Mouse (Mus musculus): ENCODE measurements around the gene Sfxn5. TPM values are rescaled to one million over a fixed set of nuclear protein-coding genes. Genes with fewer than 3 reads are reported as not detected.

The Sfxn5 gene
- total RNA-seq, 2 experiments from 2014 or later = 3.9 to 5.7 TPM

- intact Hi-C loops (cut with DNase I) = loop anchor here (2.0 kb wide), 1 partner anchor 78 kb away; no protein-coding TSS in a partner anchor
These were observed 94.2 kb downstream of the Sfxn5 start for GRCm38 (mm10) chr6:85239044-85239489.

GRCm38 (mm10) chr6:85237595-85238337 is 95.5 kb downstream of the Sfxn5 start:
- DNase-seq = no peak
- intact Hi-C loops (cut with DNase I) = loop anchor here (2.0 kb wide), 1 partner anchor 77 kb away; no protein-coding TSS in a partner anchor

More at GRCm38 (mm10) chr6:85239044-85239489, 94.2 kb downstream of the Sfxn5 start:
- DNase-seq = peak; percentile 72 to 83

DNA sequence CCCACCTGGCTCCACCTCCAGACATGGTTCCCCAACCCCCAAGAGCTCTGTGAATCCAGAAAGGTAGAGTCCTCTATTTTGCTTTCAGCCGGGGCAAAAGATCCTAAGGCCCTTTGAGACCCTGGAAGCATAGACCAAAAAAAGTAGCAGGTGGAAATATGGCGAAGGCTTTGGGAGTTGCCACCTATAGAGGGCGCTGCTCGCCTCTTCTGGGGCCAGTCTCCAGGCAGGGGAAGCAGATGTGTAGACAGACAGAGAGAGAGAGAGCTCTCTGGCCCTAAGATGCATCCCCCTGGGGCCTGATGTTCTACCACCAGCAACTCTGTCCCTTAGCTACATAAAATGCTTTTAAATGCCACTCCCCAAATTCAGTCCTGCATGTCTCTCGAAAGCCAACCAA is 96.2 kb downstream of the Sfxn5 start:
- intact Hi-C loops (cut with DNase I) = no loop called here
- DNase-seq = peak; percentile 30 to 46

GRCm38 (mm10) chr6:85234796-85235195 is 98.4 kb downstream of the Sfxn5 start:
- intact Hi-C loops (cut with DNase I) = no loop called here
- DNase-seq = no peak

DNA sequence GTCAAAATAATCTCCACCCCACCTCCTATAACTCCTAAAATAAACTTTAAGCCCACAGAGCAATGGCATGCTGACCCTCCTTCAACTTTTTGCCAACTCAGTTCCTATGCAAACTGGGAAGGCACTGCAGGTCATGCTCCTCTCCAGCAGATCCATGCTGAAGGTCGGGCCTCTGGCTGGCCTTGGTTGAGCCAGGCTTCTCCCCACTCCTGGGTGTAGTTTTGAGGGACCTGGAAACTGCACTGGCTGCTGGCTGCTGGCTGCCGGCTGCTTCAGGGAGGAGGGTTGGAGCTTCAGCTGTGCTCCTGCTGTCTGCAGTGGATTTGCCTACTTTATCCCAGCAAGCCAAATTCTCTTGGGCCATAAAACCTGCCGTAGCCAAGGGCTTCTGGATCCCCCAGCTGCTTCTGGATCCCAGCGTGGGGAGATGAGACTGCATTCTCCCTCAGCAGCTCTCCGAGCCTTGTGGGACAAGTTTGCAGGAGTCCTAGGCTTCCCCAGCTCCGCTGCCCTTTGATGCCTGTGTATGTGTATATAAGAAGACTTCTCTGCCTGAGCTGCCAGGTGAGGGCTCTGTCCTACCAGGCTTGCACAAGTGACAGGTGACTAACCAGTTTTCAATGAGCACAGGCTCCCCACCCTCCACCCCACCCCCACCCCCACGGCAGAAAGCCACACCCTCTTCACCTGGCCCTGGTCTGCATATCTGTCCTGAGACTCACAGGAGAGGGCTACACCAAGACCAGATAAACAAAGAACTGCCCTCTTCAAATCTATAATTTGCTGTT is 100.2 kb downstream of the Sfxn5 start:
- peak in 1 of 2 experiments; percentile 6 for DNase-seq

GRCm38 (mm10) chr6:85232045-85232444 is 101.2 kb downstream of the Sfxn5 start:
- no peak for DNase-seq
- intact Hi-C loops (cut with DNase I) = no loop called here

More for the DNA sequence above, 100.2 kb downstream of the Sfxn5 start:
- intact Hi-C loops (cut with DNase I) = no loop called here

DNA sequence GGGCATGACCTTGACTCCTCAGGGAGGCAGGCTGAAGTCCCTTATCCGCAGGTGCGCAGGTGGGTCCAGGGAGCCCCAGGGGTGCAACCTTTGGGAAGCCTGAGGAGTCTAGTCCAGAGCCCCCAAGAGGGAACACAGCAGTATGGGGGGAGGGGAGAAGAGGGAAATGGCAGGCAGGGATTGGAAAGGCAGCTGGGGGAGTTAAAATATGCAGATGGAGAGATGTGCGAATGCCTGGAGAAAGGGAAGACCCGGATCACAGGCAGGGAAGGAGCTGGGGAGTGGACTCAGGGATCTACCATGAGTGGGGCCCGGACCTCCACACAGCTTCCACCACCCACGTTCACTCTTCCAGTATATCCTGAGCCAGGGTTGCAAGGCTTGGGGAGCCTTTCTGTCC is 101.8 kb downstream of the Sfxn5 start:
- intact Hi-C loops (cut with DNase I) = no loop called here
- DNase-seq = no peak

DNA sequence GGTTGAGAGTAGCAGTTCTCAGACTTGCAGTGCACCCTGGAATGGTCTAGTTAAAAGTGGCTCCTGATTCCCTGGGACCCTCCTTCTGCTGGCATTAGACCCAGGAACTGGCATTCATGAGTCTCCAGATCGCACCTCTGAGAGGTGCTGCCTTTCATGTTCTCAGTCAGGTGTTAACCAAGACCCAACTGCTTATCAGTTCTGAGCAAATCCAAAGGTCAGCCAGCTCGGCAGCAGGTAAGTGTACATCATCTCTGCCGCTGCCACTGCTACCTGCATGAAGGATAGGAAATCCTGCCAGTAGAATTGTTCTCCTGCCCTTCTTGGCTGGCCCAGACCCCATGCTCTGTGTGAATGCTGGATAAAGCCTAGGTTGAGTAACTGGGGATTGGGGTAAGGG is 102.5 kb downstream of the Sfxn5 start:
- no peak for DNase-seq
- intact Hi-C loops (cut with DNase I) = no loop called here

GRCm38 (mm10) chr6:85227520-85227919 is 105.7 kb downstream of the Sfxn5 start:
- intact Hi-C loops (cut with DNase I) = no loop called here
- no peak for DNase-seq

- intact Hi-C loops (cut with DNase I) = no loop called here
- no peak for DNase-seq
These were observed 106.7 kb downstream of the Sfxn5 start for GRCm38 (mm10) chr6:85226570-85226969.

DNA sequence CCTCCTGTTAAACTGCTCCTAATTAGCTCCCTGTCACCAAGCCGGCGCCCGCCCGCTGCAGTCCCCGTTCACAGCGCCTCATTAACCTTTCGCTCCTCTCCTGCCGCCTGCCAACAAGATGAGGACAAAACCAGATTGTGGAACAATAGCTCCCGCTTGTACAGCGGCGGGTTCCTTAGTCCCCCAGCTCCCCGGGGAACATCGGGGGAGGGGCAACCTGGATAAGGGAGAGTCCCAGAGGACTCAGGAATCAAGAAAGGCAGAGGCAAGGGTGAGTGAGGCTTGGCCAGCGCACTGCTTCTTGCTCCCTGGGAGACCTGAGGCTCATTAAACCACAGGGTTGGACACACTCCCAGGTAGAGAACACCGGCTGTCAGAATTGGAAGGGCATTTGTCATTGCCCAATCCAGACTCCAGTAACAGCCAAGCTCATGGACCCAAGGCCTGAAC is 108.8 kb downstream of the Sfxn5 start:
- intact Hi-C loops (cut with DNase I) = no loop called here
- no peak for DNase-seq

DNA sequence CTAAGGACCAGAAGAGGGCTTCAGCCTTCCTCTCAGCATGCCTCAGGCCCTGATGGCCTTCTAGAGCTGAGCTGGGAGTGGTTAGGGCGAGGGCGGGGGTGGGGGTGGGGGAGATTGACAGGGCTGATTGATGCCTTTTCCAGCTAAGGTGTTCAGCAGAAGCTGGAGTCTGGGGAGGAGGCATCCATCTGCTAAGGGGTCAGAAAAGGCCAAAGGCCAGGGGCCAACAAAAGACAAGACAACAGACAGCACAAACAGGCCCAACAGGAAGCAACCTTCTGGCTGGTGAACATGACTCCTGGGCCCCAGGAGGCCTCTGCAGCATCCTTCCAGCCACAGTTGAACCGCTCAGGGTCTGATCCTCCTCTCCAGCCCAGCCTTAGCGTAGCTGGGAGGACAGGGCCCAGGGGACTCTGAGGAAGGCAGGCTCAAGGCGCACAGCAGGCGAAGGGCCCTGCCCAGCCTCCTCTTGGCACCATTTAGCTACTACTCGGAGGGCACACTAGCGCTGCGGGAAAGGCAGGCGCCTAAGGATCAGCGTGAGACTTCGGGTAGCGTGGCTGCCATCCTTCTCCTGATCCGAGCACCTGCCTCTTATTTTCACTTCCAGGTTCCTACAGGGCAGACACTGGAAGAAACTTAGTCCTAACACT is 109.6 kb downstream of the Sfxn5 start:
- intact Hi-C loops (cut with DNase I) = no loop called here
- no peak for DNase-seq

DNA sequence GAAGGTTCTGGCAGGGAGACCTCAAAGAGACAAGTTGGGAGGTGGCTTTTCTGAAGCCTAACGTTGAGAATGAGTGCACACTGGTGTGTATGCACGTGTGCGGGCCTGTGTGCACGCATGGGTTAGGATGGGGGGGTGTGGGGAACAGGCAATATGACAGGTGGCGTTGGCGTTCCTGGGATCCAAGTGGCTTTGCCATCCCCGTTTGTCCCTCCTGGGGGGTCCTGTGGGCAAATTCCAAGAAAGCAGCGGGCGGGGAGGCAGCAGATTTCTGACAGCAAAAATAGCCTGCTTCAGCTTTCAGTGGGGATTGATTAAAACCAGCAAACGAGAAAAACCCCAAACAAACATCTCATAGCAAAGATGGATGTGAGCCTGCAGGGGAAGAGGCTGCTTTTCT is 110.7 kb downstream of the Sfxn5 start:
- DNase-seq = no peak
- intact Hi-C loops (cut with DNase I) = no loop called here

- DNase-seq = no peak
- intact Hi-C loops (cut with DNase I) = no loop called here
These were observed 112.3 kb downstream of the Sfxn5 start for GRCm38 (mm10) chr6:85220917-85221316.

- intact Hi-C loops (cut with DNase I) = no loop called here
- no peak for DNase-seq
These were observed 113.5 kb downstream of the Sfxn5 start for GRCm38 (mm10) chr6:85219706-85220105.

DNA sequence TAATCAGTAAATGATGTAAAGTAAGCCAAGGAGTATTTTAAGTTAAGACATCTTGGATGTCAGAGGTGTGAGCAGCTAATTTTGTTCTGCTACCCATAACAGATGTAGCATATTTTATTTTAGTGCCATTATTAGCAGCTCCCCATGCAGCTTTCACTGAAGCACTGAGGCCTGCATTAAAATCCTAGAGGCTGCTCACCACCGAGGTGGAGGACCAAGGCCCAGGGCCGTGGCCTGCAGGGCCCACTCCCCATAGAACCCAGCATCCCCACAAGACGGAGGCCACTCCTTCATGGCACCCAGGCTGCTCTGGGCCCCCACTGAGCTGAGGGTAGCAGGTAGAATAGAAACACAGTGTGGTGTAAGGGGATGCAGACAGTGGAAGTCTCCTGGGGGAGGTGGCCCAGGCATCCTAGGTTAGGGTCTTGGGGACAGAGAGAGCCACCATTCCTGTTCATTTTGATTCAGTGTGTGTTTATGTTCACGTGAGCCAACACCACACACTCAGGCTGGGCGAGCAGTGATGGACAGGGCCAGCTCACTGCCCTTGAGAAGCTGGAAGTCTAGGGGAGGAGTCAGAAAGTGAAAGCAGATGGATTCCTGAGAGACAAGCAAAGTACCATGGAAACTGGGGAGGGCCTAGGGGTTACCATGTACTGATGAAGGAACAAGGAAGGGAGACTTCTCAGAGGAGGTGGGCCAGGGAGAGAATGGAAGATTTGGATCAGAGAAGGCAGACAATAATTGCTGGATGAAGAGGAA is 114.4 kb downstream of the Sfxn5 start:
- DNase-seq = no peak
- intact Hi-C loops (cut with DNase I) = no loop called here

DNA sequence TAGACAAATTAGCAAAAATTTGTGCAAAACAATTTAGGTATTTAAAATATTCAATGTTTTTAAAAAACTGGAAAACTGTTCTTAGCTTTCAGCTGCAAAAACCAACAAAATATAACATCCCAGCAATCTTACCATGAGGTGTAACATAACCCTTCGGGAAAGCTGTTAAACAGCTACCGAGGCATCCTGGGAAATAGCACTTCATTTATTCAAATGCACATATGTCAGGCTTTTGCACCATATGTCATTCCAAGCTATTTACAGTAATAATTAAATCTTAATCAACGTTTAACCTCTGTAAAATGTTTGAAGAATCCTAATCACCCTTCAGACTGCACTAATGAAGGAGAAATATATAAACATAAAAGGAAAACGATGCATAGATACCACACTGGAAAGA is 115.0 kb downstream of the Sfxn5 start:
- DNase-seq = no peak
- intact Hi-C loops (cut with DNase I) = no loop called here

DNA sequence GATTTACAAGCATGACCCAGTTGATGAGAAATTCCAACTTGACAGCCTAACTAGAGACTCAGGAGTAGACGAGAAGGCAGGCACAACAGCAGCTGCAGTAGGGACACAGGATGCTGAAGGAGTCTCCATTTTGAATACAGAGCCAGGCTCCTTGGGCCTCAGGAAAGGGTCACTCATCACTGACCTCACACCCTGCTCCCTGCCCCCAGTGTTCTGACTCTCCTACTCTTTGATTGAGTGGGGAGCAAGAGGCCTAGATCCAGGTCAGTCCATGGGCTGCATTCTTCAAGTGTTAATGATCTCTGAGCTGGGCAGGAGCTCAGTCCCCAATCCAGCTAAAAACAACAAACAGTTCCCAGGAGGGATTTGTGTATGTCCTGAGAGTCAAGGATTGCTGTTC is 122.5 kb downstream of the Sfxn5 start:
- DNase-seq = no peak
- intact Hi-C loops (cut with DNase I) = no loop called here

DNA sequence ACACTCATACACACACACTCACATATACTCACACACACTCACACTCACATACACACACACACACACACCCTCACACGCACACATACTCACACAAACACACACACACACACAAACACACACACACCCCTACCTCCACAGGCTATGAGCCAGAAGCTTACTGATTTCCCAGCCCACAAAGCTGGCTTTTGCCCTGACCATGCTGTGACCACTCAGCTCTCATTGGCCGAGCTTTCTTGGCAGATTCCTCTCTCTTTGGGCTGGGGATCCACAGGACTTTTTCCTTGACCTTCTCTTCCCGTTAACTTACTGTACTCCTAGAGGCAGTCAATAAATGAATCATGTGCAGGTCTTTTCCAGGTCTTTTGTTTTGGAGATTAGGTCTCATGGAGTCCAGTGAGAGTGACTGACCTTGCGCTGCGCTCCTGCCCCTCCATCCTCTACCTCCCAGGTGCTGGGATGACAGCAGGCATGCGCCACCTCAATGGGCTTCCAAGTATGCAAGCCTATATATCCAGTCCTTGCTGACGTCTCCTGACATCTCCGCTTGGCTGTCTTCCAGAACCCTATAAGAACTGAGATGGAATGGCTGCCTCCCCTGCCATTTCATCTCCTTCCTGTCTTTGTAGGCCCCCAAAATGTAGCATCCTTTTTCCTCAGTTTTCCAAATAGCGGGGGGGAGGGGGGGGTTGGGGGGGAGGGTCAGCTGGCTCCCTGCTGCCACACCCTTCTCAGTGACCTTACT is 123.8 kb downstream of the Sfxn5 start:
- DNase-seq = no peak
- intact Hi-C loops (cut with DNase I) = no loop called here

- intact Hi-C loops (cut with DNase I) = no loop called here
- no peak for DNase-seq
These were observed 125.9 kb downstream of the Sfxn5 start for GRCm38 (mm10) chr6:85207345-85207744.
